Mouse (Mus musculus) myocyte (in vitro differentiated cells): Measurements from ENCODE around the gene Chd8. TPM values are rescaled to one million over a fixed set of nuclear protein-coding genes. Genes with fewer than 3 reads are reported as not detected.

ENCODE experiments used
- H3K27me3 ChIP-seq: one replicate; pipeline ENCODE4 v1.6.1; 2011; ENCODE audit not compliant: control insufficient read depth, insufficient read depth, insufficient read length
- H3K36me3 ChIP-seq: one replicate; pipeline ENCODE4 v1.6.1; 2011; ENCODE audit not compliant: control insufficient read depth, insufficient read depth
- H3K4me2 ChIP-seq: one replicate; pipeline ENCODE4 v1.6.1; 2011; ENCODE audit warnings: low read depth, control low read depth
- H3K4me3 ChIP-seq: one replicate; pipeline ENCODE4 v1.5.1; 2011; ENCODE audit warnings: mild to moderate bottlenecking, control low read depth, moderate library complexity
- H3K79me2 ChIP-seq: one replicate; pipeline ENCODE4 v1.6.1; 2011; ENCODE audit not compliant: control insufficient read depth, insufficient read depth
- H3ac ChIP-seq: one replicate; pipeline ENCODE4 v1.6.1; 2011; ENCODE audit not compliant: control insufficient read depth, insufficient read length
- CEBPB ChIP-seq: IDR thresholded peaks from 2 replicates; pipeline ENCODE4 v1.6.1; 2011; ENCODE audit warnings: mild to moderate bottlenecking, moderate library complexity; ENCODE audit not compliant: poor library complexity, insufficient read depth, severe bottlenecking
- E2F4 ChIP-seq: IDR thresholded peaks from one replicate; pipeline ENCODE4 v1.6.1; 2011; ENCODE audit warnings: mild to moderate bottlenecking, control low read depth, moderate library complexity; ENCODE audit not compliant: insufficient read depth
- MAX ChIP-seq: IDR thresholded peaks from one replicate; pipeline ENCODE4 v1.6.1; 2011; ENCODE audit warnings: low read depth, mild to moderate bottlenecking, control low read depth
- MYOD1 ChIP-seq, 3 experiments: IDR thresholded peaks; one replicate each; pipeline ENCODE4 v1.6.1; 2011; ENCODE audit warnings: control low read depth in 2 of 3, low read depth in 2 of 3, mild to moderate bottlenecking in 2 of 3, moderate library complexity in 1 of 3; ENCODE audit not compliant: insufficient read length in 2 of 3, control insufficient read depth in 1 of 3
- MYOG ChIP-seq, 3 experiments: IDR thresholded peaks; one replicate each; pipeline ENCODE4 v1.6.1; 2011; ENCODE audit warnings: control low read depth in 2 of 3, low read depth in 2 of 3, mild to moderate bottlenecking in 2 of 3; ENCODE audit not compliant: insufficient read length in 2 of 3, control insufficient read depth in 1 of 3, insufficient read depth in 1 of 3
- POLR2A ChIP-seq: IDR thresholded peaks from one replicate; pipeline ENCODE4 v1.6.1; 2011; ENCODE audit warnings: low read depth, mild to moderate bottlenecking, control low read depth, moderate library complexity; ENCODE audit not compliant: insufficient read length
- POLR2AphosphoS2 ChIP-seq: IDR thresholded peaks from one replicate; pipeline ENCODE4 v1.6.1; 2011; ENCODE audit warnings: low read depth, control low read depth; ENCODE audit not compliant: insufficient read length
- REST ChIP-seq: IDR thresholded peaks from one replicate; pipeline ENCODE4 v1.6.1; 2011; ENCODE audit warnings: mild to moderate bottlenecking, control low read depth, moderate library complexity; ENCODE audit not compliant: insufficient read depth, insufficient read length
- SRF ChIP-seq: IDR thresholded peaks from one replicate; pipeline ENCODE4 v1.6.1; 2011; ENCODE audit warnings: low read depth; ENCODE audit not compliant: control insufficient read depth, insufficient read length
- TCF12 ChIP-seq: IDR thresholded peaks from one replicate; pipeline ENCODE4 v1.6.1; 2011; ENCODE audit warnings: mild to moderate bottlenecking, control low read depth; ENCODE audit not compliant: poor library complexity, insufficient read depth, severe bottlenecking
- TCF3 ChIP-seq: IDR thresholded peaks from one replicate; pipeline ENCODE4 v1.6.1; 2011; ENCODE audit warnings: low read depth, control low read depth; ENCODE audit not compliant: insufficient read length
- USF1 ChIP-seq: IDR thresholded peaks from one replicate; pipeline ENCODE4 v1.6.1; 2011; ENCODE audit warnings: low read depth, mild to moderate bottlenecking, control low read depth, moderate library complexity
- polyA plus RNA-seq: library from polyadenylated mRNA; unstranded; fragments of >200 nt; fragmentation: generic; extraction: Trizol; gene quantifications from one replicate; pipeline ENCODE4 v1.2.1, GENCODE M21; 2012; ENCODE audit warnings: missing spikeins

The Chd8 gene
- polyA plus RNA-seq, 1 experiment: 19.6 TPM

DNA sequence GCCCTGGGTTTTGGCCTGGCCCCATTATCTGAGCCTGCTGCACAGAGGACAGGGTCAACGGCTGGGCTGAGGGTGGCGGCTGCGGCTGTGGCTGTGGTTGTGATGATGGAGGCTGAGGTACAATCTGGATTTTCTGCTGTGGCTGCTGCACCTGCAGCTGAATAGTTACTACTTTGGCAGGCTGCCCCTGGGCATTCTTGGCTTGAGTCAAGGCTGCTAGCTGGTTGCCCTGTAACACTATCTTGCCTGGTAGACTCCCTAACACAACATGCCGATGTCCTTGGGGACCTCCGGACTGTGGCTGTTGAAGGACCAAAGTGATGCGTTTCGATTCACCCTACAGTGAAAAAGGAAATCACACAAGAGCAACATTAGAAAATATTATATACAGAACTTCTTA lies 22.4 kb downstream of the Chd8 start:
- Histone ChIP-seq H3ac (no peak overlapping the region), H3K4me2 (no peak overlapping the region), H3K27me3 (no peaks in the 10 kb centered on the region), H3K36me3 (peaks cover 47% of the 10 kb centered on the region), H3K4me3 (no peak overlapping the region), H3K79me2 (peaks cover 13% of the 10 kb centered on the region)
- TF ChIP-seq REST (no peak), CEBPB (no peak), TCF3 (no peak), POLR2AphosphoS2 (no peak), E2F4 (no peak), MYOD1 (IDR thresholded peaks at IDR 0.05; ENCODE audit: control insufficient read depth in 1 of 3, insufficient read length in 2 of 3, low read depth in 2 of 3) (no peak), MAX (no peak), USF1 (no peak), POLR2A (no peak), MYOG (IDR thresholded peaks at IDR 0.05; ENCODE audit: control insufficient read depth in 1 of 3, insufficient read depth in 1 of 3, insufficient read length in 2 of 3, low read depth in 2 of 3) (no peak), TCF12 (no peak), SRF (no peak)

- Histone ChIP-seq H3K4me3 (no peak overlapping the region), H3K4me2 (no peak overlapping the region), H3ac (no peak overlapping the region), H3K27me3 (no peaks in the 10 kb centered on the region), H3K79me2 (no peaks in the 10 kb centered on the region), H3K36me3 (peaks cover 47% of the 10 kb centered on the region)
- TF ChIP-seq USF1 (no peak), MYOD1 (IDR thresholded peaks at IDR 0.05; ENCODE audit: control insufficient read depth in 1 of 3, insufficient read length in 2 of 3, low read depth in 2 of 3) (no peak), TCF12 (no peak), MYOG (IDR thresholded peaks at IDR 0.05; ENCODE audit: control insufficient read depth in 1 of 3, insufficient read depth in 1 of 3, insufficient read length in 2 of 3, low read depth in 2 of 3) (no peak), CEBPB (no peak), TCF3 (no peak), REST (no peak), SRF (no peak), MAX (no peak), POLR2AphosphoS2 (no peak), E2F4 (no peak), POLR2A (no peak)
Observed at GRCm38 (mm10) chr14:52232249-52232648, 25.3 kb downstream of the Chd8 start.

DNA sequence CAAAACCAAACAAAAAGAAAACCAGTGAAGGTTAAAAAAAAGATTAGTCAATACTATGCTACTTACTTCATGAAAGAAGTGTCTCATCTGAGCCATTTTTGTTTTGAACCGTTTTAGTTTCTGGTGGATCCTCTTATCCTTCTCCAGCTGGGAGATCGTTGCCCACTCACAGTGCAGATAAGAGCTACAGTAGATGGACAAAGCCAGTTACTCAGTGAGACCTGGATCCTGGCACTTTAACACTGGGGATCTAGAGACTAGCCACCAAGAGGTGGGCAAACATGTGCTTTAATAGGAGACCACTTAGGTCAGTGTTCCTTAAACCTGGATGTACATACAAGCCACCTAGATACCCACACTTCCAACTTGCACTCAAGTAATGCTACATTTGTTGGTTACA lies 31.6 kb downstream of the Chd8 start:
- Histone ChIP-seq H3K36me3 (peaks cover 39% of the 10 kb centered on the region), H3ac (no peak overlapping the region), H3K4me3 (no peak overlapping the region), H3K79me2 (no peaks in the 10 kb centered on the region), H3K27me3 (no peaks in the 10 kb centered on the region), H3K4me2 (no peak overlapping the region)
- TF ChIP-seq TCF3: no peak
- TF ChIP-seq CEBPB: no peak
- TF ChIP-seq MYOD1 (IDR thresholded peaks at IDR 0.05; ENCODE audit: control insufficient read depth in 1 of 3, insufficient read length in 2 of 3, low read depth in 2 of 3): no peak
- TF ChIP-seq POLR2A: no peak
- no peak for TF ChIP-seq REST
- no peak for TF ChIP-seq USF1

DNA sequence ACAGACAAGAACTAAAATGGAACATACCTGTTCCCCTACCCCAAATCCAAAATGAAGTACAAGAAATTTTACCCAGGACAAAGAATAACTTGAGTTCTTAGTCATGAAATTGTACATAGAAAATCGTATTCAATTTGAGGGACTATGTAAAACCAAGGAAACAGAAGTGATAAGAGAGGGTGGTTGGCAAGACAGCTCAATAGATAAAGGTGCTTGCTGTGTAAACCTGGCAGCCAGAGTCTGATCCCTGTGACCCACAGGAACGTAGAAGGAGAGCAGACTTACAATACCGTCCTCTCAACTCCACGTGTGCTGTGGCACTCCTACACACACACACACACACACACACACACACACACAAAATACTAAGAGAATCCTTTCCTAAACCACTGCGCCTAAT lies 40.3 kb downstream of the Chd8 start:
- H3ac ChIP-seq: no peak overlapping the region
- H3K36me3 ChIP-seq: peaks cover 75% of the 10 kb centered on the region
- no peak overlapping the region for H3K4me3 ChIP-seq
- TF ChIP-seq TCF12: no peak
- no peak for TF ChIP-seq CEBPB
- TF ChIP-seq E2F4: no peak
- no peak for TF ChIP-seq USF1
- no peak for TF ChIP-seq REST
- TF ChIP-seq TCF3: no peak
- TF ChIP-seq MYOG (IDR thresholded peaks at IDR 0.05; ENCODE audit: control insufficient read depth in 1 of 3, insufficient read depth in 1 of 3, insufficient read length in 2 of 3, low read depth in 2 of 3): no peak
- TF ChIP-seq POLR2AphosphoS2: no peak
- TF ChIP-seq POLR2A: no peak
- no peak for TF ChIP-seq SRF
- no peak for TF ChIP-seq MYOD1 (IDR thresholded peaks at IDR 0.05; ENCODE audit: control insufficient read depth in 1 of 3, insufficient read length in 2 of 3, low read depth in 2 of 3)
- TF ChIP-seq MAX: no peak
- no peaks in the 10 kb centered on the region for H3K79me2 ChIP-seq
- no peak overlapping the region for H3K4me2 ChIP-seq
- H3K27me3 ChIP-seq: no peaks in the 10 kb centered on the region

GRCm38 (mm10) chr14:52199412-52199811 lies 58.2 kb downstream of the Chd8 start:
- Histone ChIP-seq H3K36me3 (peaks cover 22% of the 10 kb centered on the region), H3K79me2 (peaks cover 28% of the 10 kb centered on the region)
- TF ChIP-seq TCF3 (no peak), E2F4 (no peak), POLR2AphosphoS2 (no peak), CEBPB (no peak), MAX (no peak), MYOG (IDR thresholded peaks at IDR 0.05; ENCODE audit: control insufficient read depth in 1 of 3, insufficient read depth in 1 of 3, insufficient read length in 2 of 3, low read depth in 2 of 3) (no peak), TCF12 (no peak), REST (no peak), MYOD1 (IDR thresholded peaks at IDR 0.05; ENCODE audit: control insufficient read depth in 1 of 3, insufficient read length in 2 of 3, low read depth in 2 of 3) (no peak), SRF (no peak)

More at GRCm38 (mm10) chr14:52199412-52199811, 58.2 kb downstream of the Chd8 start:
- Histone ChIP-seq H3K4me2 (no peak overlapping the region), H3K4me3 (no peak overlapping the region), H3ac (no peak overlapping the region), H3K27me3 (no peaks in the 10 kb centered on the region)
